Mouse (Mus musculus) spleen, adult 2 months (tissue): ENCODE measurements around the gene Mpp1. TPM values are rescaled to one million over a fixed set of nuclear protein-coding genes. Genes with fewer than 3 reads are reported as not detected.
"Not testable (repeated sequence)": the region's sequence is repeated elsewhere in the genome, so short reads cannot be mapped to it uniquely, and the experiment has no call there.

Source experiments
- DNase-seq, 2 experiments: peaks; one replicate each; pipeline versions ENCODE4 v3.0.0 to v3.0.0-alpha.2; 2012 to 2021; ENCODE audit warnings: low spot score in 2 of 2, low read depth in 1 of 2
- H3K27ac ChIP-seq: fragments of 200-500 bp; 2 replicates; pipeline ENCODE4 v1.5.1; 2012; ENCODE audit warnings: low read length, inconsistent platforms; ENCODE audit not compliant: insufficient read depth
- H3K27me3 ChIP-seq: fragments of 200-500 bp; 2 replicates; pipeline ENCODE4 v1.6.1; 2012; ENCODE audit warnings: mild to moderate bottlenecking, moderate library complexity, low read length, inconsistent platforms; ENCODE audit not compliant: control insufficient read depth, insufficient read depth
- H3K36me3 ChIP-seq: fragments of 200-500 bp; 2 replicates; pipeline ENCODE4 v1.6.1; 2012; ENCODE audit warnings: mild to moderate bottlenecking, low read length, inconsistent platforms; ENCODE audit not compliant: control insufficient read depth, insufficient read depth
- H3K4me1 ChIP-seq: fragments of 200-500 bp; 2 replicates; pipeline ENCODE4 v1.6.1; 2011; ENCODE audit warnings: inconsistent platforms; ENCODE audit not compliant: control insufficient read depth, insufficient read depth, insufficient read length
- H3K4me3 ChIP-seq: fragments of 200-500 bp; 2 replicates; pipeline ENCODE4 v1.5.1; 2011; ENCODE audit warnings: mild to moderate bottlenecking, inconsistent platforms; ENCODE audit not compliant: insufficient read depth, insufficient read length; ENCODE audit errors: extremely low read depth
- CTCF ChIP-seq: fragments of 200-500 bp; IDR thresholded peaks from 2 replicates; pipeline ENCODE4 v1.5.1; 2011; ENCODE audit warnings: mild to moderate bottlenecking, inconsistent platforms; ENCODE audit not compliant: insufficient read depth, insufficient read length, insufficient replicate concordance; ENCODE audit errors: extremely low read depth
- POLR2A ChIP-seq: fragments of 200-500 bp; IDR thresholded peaks from 2 replicates; pipeline ENCODE4 v1.6.1; 2011; ENCODE audit warnings: low read depth, low read length, inconsistent platforms
- whole genome bisulfite sequencing: fragments of 180-500 bp; shearing (Covaris S2); methylation state at CpG from one replicate; pipeline ENCODE4 v1.1.7; 2018; 5-methylcytosine and 5-hydroxymethylcytosine counted together
- polyA plus RNA-seq: library from polyadenylated mRNA; depleted of rRNA; stranded (reverse); fragments of >200 nt; gene quantifications from 2 replicates; pipeline ENCODE4 v1.2.3, GENCODE M21; 2012; rRNA removed

The Mpp1 gene
- 113 and 116 TPM in 2 replicates for polyA plus RNA-seq

DNA sequence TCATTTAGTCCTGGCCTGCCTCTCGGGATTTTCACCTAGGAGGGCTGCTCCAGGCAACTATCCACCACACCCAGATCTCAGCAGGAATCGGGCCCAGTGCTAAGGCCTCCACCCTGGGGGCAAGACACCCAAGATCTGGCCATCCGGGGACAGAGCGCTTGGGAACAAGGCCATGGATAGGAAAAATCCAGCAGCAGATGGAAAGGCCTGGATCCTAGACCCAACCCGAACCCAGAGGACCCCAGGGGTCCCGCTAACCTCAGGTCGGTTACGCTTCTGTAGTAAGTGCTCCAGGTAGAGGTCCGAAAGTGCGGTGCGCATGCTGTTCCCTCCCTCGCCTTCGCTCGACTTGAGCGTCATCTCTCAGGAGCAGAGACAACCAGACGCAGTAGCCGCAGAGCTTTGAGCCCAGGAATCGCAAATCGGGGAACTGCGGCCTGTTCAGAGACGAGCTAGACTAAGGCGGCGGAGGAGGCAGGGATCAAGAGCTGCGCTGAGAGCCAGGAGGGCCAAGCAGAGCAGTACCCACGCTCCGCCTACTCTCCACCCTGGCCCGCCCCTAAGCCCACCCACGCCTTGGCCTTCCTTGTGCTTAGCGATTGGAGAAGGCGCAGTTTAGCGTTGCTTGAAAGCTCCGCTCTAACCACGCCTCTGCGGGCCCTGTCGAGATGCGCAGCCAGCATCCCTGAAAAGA lies at the start of gene Mpp1:
Mpp1 (minus strand) TSS at position 550 of the 694 bp plus-strand sequence.
- WGBS, result 24% methylated on average over 36 of the region's 36 CpGs
- DNase-seq, result peak; percentile 55 to 68

DNA sequence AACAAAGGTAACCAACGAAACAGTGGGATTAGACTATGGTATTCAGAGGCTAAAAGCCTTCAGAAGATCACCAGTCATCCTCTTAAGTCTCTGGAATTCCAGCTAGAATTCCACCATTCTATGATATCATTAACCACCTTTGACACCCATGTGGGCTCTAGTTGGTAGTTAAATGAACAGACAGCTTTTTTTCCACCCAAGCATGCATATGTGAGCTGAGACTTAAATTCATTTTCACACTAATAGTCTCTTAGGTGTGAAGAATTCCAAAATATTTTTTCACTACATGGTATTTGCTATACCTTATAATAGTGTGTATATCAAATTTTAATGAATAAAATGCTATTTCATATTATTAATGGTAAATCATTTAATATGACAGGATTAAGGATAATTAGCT lies 32.9 kb upstream of the Mpp1 start, which contains the start of gene Smim9:
Smim9 (minus strand) TSS at position 101 of the 400 bp plus-strand sequence.
- no peaks in the 10 kb centered on the region for H3K4me1 ChIP-seq
- H3K27me3 ChIP-seq, result no peaks in the 10 kb centered on the region
- H3K27ac ChIP-seq, result no peak within 1 kb of the TSS
- TF ChIP-seq CTCF (no peak), POLR2A (no peak)
- 63% methylated on average over 1 of the region's 1 CpGs for whole genome bisulfite sequencing
- no peak within 1 kb of the TSS for H3K4me3 ChIP-seq
- H3K36me3 ChIP-seq, result no peaks in the 10 kb centered on the region
- no peak for DNase-seq

More for the DNA sequence above, at the start of gene Mpp1:
- 0 out of 2 replicates have a peak, but pooled peaks cover 2% of the 10 kb centered on the region for H3K4me1 ChIP-seq
- peak within 1 kb of the TSS; percentile 40; the same call in 1 of the 2 replicates for H3K27ac ChIP-seq
- H3K36me3 ChIP-seq, result no peaks in the 10 kb centered on the region
- TF ChIP-seq POLR2A, result no peak
- TF ChIP-seq CTCF, result no peak
- H3K4me3 ChIP-seq, result peak within 1 kb of the TSS; percentile 69
- H3K27me3 ChIP-seq, result no peaks in the 10 kb centered on the region

DNA sequence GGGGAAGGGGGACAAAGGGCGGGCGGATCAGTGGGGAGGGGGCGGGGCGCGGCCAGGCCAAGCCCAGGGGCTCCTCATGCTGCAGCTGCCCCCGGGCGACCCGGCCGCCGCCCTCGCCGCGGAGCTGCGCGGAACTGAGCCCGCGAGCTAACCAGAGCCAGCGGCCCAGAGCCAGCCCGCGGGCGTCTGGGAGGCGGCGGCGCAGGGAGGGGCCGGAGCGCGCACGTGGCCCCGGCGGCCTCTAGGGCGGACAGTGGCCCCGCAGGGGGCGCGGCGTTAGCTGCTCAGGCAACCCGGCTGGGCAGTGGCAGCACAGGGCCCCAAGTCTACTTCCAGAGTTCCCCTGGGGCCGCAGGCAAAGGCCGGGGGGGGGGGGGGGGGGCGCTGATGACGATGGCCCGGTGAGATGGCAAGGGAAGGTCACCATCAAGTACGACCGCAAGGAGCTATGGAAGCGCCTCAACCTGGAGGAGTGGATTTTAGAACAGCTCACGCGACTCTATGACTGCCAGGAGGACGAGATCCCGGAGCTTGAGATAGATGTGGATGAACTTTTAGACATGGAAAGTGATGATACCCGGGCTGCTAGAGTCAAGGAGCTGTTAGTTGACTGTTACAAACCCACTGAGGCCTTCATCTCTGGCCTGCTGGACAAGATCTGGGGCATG lies 24.9 kb upstream of the Mpp1 start:
- Histone ChIP-seq H3K27ac (no peak overlapping the region), H3K4me3 (peak overlapping the region; percentile 44), H3K36me3 (no peaks in the 10 kb centered on the region), H3K27me3 (no peaks in the 10 kb centered on the region), H3K4me1 (no peaks in the 10 kb centered on the region)
- peak in 1 of 2 experiments; percentile 17 for DNase-seq
- no peak for TF ChIP-seq POLR2A
- TF ChIP-seq CTCF, result no peak
- WGBS, result 36% methylated on average over 41 of the region's 49 CpGs

DNA sequence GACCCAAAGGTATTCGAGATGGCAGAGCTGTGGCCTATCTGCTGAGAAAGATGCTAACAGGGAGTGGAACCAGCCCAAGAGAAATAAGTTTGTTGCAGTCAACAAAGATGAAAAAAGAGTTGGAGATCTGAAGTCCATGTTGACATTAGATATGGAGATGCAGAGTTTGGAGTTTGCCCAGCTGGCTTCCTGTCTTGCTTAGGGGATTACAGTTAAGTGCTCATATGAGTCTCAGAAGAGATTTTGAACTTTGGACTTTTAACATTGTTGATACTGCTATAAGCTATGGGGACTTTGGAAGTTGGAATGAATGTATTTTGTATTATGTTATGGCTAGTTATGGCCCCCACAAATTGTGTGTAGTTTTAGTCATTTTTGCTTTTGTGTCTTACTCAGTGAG lies 21.4 kb upstream of the Mpp1 start:
- no peak overlapping the region for H3K27ac ChIP-seq
- H3K36me3 ChIP-seq, result no peaks in the 10 kb centered on the region
- H3K27me3 ChIP-seq, result no peaks in the 10 kb centered on the region
- TF ChIP-seq POLR2A (no peak), CTCF (no peak)
- H3K4me3 ChIP-seq, result no peak overlapping the region
- H3K4me1 ChIP-seq, result no peaks in the 10 kb centered on the region
- WGBS, result 63% methylated on average over 1 of the region's 1 CpGs
- no peak for DNase-seq

DNA sequence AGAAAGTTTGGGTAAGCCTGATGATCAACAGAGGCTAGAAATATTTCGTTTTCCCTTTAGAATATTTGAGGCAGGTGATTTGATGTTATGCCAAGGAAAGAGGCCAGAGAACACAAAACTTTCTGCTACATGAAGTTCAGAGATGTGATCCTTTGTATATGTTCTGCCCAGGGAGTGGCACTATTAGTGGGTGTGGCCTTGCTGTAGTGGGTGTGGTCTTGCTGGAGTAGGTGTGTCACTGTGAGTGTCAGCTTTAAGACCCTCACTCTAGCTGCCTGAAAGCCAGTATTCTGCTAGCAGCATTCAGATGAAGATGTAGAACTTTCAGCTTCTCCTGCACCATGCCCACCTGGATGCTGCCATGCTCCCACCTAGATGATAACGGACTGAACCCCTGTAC lies 19.5 kb upstream of the Mpp1 start:
- Histone ChIP-seq H3K4me1 (no peaks in the 10 kb centered on the region), H3K4me3 (no peak overlapping the region), H3K27ac (no peak overlapping the region), H3K27me3 (no peaks in the 10 kb centered on the region), H3K36me3 (no peaks in the 10 kb centered on the region)
- DNase-seq, result no peak
- WGBS, result 75% methylated on average over 2 of the region's 2 CpGs
- TF ChIP-seq POLR2A, result no peak
- TF ChIP-seq CTCF, result no peak

DNA sequence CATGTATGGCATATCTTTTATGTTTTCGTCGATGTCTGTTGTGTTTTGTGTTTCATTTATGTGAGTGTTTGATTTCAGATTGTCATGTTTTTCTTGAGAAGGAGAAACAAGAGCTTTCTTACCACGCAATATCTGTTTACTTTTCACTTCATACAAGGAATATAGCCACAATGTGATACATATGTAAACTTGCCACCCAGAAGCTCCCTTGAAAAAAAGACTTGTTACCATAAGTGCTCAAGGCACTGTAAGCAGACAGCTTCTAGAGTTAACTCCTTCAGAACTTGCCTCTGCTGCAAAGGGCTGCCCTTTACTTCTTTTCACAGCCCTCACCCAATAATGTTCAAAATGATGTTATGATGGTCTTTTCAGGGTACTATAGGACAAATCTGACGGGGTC lies 17.6 kb upstream of the Mpp1 start:
- no peaks in the 10 kb centered on the region for H3K4me1 ChIP-seq
- H3K27ac ChIP-seq, result no peak overlapping the region
- TF ChIP-seq POLR2A (no peak), CTCF (no peak)
- H3K27me3 ChIP-seq, result no peaks in the 10 kb centered on the region
- no peaks in the 10 kb centered on the region for H3K36me3 ChIP-seq
- no peak for DNase-seq
- 85% methylated on average over 4 of the region's 4 CpGs for WGBS
- H3K4me3 ChIP-seq, result no peak overlapping the region

DNA sequence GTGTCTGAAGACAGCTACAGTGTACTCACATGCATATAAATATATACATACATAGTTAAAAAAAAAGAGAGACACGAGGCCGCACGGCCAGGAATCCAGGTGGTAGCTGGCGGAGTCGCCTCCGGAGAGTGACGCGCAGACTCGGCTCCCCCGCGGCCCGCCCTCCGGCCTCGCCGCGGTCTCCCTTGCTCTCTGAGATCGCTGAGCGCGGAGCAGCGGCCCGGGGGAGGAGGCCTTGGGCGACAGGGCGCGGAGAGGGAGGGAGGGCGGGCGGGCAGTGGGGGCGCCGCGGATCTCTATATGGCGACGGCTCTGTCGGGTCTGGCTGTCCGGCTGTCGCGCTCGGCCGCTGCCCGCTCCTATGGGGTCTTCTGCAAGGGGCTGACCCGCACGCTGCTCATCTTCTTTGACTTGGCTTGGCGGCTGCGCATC lies 12.3 kb upstream of the Mpp1 start:
- not testable (repeated sequence) for H3K27me3 ChIP-seq, H3K4me3 ChIP-seq, H3K36me3 ChIP-seq, H3K4me1 ChIP-seq, H3K27ac ChIP-seq
- WGBS, result 41% methylated on average over 39 of the region's 42 CpGs
- peak in 1 of 2 experiments; percentile 4 for DNase-seq
